Mouse (Mus musculus): ENCODE measurements around the gene Cers1.
A peak's percentile ranks its signal among the peaks of the same experiment; 100 is the strongest.

The Cers1 gene

GRCm38 (mm10) chr8:70352000-70352384, 36.4 kb downstream of the Cers1 start:
- no peak for DNase-seq (ENCODE audit: low spot score in 2 of 2)

DNA sequence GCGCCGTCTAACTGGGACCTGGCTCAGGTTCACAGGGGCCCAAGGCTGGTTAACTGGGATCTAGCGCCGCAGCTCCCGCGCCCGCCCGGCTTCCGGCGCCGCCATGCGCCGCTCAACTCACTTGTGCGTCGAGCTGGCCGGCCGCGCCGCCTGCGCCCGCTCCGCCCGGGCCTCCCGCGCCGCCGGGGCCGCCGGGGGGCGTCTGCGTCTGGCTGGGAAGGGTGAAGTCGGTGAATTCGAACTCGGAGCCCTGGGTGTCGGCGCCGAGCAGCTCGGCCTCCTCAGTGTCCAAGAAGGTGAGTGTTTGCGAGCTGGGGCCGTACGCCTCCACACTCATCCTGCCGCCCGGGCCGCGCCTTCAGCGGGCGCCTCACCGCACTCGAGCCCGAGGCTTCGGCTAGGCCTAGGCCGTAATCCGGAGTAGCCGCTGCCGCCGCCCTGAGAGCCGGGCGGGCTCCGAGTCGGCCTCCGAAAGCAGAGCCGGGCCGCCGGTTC, 37.1 kb downstream of the Cers1 start:
- no peak for DNase-seq (ENCODE audit: low spot score in 2 of 2)

- DNase-seq (ENCODE audit: low spot score in 2 of 2): peak; percentile 94 to 99
Measured at GRCm38 (mm10) chr8:70353194-70353817, 37.7 kb downstream of the Cers1 start, which contains the start of gene Upf1. TSS of gene Upf1 (minus strand) at chr8:70353278.

DNA sequence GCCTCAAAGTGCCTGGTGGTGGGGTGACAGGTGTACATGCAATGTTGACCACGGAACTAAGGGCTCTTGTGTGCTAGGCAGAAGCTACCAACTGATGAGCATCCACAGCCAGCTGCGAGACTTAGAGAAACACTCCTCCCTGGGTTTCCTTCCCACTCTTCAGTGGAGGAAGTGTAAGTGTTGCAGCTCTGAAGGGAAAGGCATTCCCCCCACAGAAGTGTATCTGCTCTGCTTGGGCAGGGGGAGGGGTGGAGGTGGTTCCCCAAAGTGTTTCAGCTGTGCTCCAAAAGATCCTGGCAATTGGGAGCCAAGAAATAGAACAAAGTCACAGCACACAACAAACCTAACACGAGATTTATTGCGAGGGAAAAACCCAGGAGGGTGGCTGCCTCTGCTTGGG, 38.4 kb downstream of the Cers1 start:
- no peak for DNase-seq (ENCODE audit: low spot score in 2 of 2)

DNA sequence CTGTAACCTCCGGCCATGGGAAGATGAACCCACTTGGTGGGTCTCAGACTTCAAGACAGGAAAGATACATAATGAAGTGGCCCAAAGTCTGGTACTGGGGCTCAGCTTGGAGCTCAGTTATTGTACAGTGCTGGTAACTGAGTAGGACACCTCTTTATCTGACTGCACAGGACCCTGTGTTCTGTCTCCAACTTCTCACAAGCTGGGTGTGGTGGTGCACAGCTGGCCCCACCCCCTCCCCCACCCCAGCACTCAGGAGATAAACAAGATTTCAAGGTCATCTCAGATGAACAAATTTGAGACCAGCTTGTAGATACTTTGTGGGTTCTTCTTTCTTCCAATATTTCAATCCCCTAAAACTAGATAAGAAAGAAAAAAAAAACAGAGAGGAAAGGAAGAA, 40.5 kb downstream of the Cers1 start:
- no peak for DNase-seq (ENCODE audit: low spot score in 2 of 2)

GRCm38 (mm10) chr8:70359411-70359810, 43.8 kb downstream of the Cers1 start:
- no peak for DNase-seq (ENCODE audit: low spot score in 2 of 2)

DNA sequence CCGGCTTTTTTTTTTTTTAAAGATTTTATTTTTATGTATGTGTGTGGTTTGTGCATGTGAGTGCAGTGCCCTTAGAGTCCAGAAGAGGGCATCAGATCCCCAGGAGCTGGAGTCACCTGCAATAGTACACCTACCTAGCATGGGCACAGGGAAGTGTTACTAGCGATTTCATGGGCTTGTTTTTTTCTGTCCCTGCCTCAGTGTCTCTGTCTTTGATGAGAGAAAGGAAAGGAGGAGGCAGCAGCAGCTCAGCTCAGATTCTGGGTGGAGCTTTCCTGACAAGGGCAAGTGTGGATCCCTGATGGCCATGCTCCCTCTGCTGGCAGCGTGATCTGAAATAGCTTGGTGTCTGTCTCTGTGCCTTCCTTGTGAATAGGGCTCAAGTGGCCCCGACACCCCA, 45.2 kb downstream of the Cers1 start:
- no peak for DNase-seq (ENCODE audit: low spot score in 2 of 2)

GRCm38 (mm10) chr8:70361484-70362032, 46.0 kb downstream of the Cers1 start:
- DNase-seq (ENCODE audit: low spot score in 2 of 2): no peak

- no peak for DNase-seq (ENCODE audit: low spot score in 2 of 2)
Measured at GRCm38 (mm10) chr8:70364066-70364465, 48.5 kb downstream of the Cers1 start.

DNA sequence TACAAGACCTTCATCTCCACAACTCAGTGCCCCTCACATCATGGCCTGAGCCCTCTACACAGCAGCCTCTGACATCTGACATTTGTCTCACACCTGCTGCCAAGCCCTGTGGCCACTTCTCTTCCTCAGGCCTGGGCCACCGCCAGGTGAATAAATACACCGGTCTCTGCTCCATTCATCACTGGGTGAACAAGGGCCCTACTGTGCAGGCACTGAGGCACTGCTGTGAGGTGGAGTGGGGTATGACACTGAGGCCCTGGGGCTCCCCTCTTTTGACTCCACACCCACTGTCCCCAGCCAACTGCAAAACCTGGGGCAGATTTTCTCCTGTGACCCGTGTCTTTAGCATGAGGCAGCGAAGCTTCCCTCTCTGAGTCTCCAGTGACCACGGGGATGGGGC, 51.0 kb downstream of the Cers1 start:
- no peak for DNase-seq (ENCODE audit: low spot score in 2 of 2)

DNA sequence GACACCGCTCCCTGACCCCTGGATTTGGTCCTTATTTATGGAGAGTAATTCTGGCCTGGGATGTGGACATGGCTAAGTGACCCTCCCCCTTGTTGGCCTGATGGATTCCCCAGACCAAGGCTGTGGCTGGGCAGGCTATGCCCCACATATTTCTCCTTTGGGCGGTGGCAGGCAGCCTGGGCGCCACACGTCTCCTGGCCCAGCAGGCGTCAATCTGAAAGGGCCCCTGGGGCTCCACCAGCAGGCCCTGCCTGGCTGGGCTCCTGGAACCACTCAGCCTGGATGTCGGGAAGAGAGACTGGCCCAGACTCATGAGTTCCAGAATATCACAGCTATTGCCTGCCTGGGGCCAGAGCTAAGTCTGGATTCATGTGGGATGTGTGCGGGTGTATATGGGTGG, 54.9 kb downstream of the Cers1 start:
- no peak for DNase-seq (ENCODE audit: low spot score in 2 of 2)

GRCm38 (mm10) chr8:70371951-70372350, 56.4 kb downstream of the Cers1 start:
- DNase-seq (ENCODE audit: low spot score in 2 of 2): no peak

GRCm38 (mm10) chr8:70373397-70374317, 58.1 kb downstream of the Cers1 start, which contains the start of gene Comp:
TSS of gene Comp (plus strand) at chr8:70373558.
- DNase-seq (ENCODE audit: low spot score in 2 of 2): no peak

GRCm38 (mm10) chr8:70374318-70374927, 58.8 kb downstream of the Cers1 start:
- no peak for DNase-seq (ENCODE audit: low spot score in 2 of 2)

DNA sequence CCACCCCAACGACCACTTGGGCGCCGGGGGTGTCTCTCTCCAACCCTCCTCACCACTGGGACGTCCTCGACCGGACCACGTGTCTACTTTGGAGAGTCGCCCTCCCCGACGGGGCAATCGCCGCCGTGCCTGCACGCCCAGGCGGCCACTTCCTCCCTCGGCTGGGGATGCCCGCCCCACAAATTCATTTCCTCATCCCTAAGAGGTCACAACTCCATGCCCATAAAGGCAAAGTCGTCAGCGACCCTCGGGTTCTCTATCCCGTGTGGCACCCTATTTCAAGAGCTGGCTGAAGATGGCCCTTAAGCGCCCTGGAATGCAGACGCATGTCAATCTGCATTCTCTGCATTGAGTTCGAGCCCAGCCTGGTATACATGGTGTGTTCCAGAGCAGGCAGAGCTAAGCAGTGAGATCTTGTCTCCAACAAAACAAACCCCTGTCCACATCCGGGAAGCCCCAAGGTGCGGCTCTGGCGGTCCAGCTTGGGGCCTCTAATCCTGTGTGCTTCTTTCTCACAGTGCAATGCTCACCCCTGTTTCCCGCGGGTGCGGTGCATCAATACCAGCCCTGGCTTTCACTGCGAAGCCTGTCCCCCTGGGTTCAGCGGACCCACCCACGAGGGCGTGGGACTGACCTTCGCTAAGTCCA, 59.8 kb downstream of the Cers1 start:
- no peak for DNase-seq (ENCODE audit: low spot score in 2 of 2)

DNA sequence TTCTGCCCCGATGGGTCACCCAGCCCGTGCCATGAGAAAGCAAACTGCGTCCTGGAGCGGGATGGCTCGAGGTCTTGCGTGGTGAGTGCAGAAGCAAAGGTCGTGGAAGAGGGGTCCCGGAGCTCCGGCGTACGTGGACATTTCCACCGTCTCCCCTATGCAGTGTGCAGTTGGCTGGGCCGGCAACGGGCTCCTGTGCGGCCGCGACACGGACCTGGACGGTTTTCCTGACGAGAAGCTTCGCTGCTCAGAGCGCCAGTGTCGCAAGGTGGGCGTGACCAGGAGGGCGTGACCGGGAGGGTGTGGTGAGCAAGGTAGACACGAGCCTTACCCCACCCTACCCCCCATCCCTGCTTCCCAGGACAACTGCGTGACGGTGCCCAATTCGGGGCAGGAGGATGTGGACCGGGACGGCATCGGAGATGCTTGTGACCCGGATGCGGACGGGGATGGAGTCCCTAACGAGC, 60.7 kb downstream of the Cers1 start:
- no peak for DNase-seq (ENCODE audit: low spot score in 2 of 2)

DNA sequence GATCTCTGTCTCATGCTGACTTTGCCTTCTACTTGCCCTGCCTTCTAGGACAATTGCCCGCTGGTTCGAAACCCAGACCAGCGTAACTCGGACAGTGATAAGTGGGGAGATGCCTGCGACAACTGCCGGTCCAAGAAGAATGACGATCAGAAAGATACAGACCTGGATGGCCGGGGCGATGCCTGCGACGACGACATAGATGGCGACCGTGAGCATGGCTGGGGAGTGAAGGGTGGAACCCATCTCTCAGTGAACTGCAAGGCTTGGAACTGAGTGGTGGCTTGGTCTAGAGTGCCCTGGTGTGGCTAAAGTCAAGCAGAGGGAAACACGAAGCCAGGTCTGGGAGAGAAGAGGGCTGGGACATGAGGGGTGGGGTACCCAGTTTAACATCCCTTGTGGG, 61.5 kb downstream of the Cers1 start:
- no peak for DNase-seq (ENCODE audit: low spot score in 2 of 2)

DNA sequence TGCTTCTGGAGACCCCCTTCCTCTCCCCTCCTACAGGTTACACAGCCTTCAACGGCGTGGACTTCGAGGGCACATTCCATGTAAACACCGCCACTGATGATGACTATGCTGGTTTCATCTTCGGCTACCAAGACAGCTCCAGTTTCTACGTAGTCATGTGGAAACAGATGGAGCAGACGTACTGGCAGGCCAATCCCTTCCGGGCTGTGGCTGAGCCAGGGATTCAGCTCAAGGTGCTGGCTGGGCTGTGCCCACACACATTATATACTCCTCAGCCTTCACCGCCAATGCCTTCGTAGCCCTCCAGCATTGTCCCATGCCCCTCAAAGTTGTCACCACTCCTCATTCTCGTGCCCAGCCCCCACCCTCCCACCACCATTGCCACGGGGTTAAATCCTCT, 64.5 kb downstream of the Cers1 start:
- no peak for DNase-seq (ENCODE audit: low spot score in 2 of 2)

All from frontal cortex, postnatal 25 days (tissue).